Mouse (Mus musculus) C2C12 (cell line): ENCODE data around the gene Sept1. TPM values are rescaled to one million over a fixed set of nuclear protein-coding genes. Genes with fewer than 3 reads are reported as not detected.
A peak's percentile ranks its signal among the peaks of the same experiment; 100 is the strongest.

Source experiments
- H3K27me3 ChIP-seq: one replicate; pipeline ENCODE4 v1.6.1; 2011; ENCODE audit not compliant: control insufficient read depth, insufficient read depth, insufficient read length
- H3K36me3 ChIP-seq: one replicate; pipeline ENCODE4 v1.6.1; 2011; ENCODE audit not compliant: control insufficient read depth, insufficient read depth
- H3K4me3 ChIP-seq: one replicate; pipeline ENCODE4 v1.5.1; 2011; ENCODE audit warnings: mild to moderate bottlenecking, control low read depth; ENCODE audit not compliant: poor library complexity, insufficient read depth, severe bottlenecking
- H3K79me2 ChIP-seq: one replicate; pipeline ENCODE4 v1.6.1; 2011; ENCODE audit not compliant: control insufficient read depth, insufficient read depth
- H3K79me3 ChIP-seq: one replicate; pipeline ENCODE4 v1.6.1; 2011; ENCODE audit warnings: low read depth, control low read depth
- H3ac ChIP-seq: one replicate; pipeline ENCODE3; 2011; ENCODE audit warnings: low read depth; ENCODE audit not compliant: control insufficient read depth, insufficient read length
- CEBPB ChIP-seq: IDR thresholded peaks from one replicate; pipeline ENCODE4 v1.6.1; 2011; ENCODE audit warnings: low read depth, mild to moderate bottlenecking, control low read depth, moderate library complexity
- CTCF ChIP-seq: IDR thresholded peaks from one replicate; pipeline ENCODE4 v1.5.1; 2011; ENCODE audit not compliant: control insufficient read depth, insufficient read depth, insufficient read length
- FOSL1 ChIP-seq: IDR thresholded peaks from one replicate; pipeline ENCODE4 v1.8.0; 2011; ENCODE audit warnings: mild to moderate bottlenecking, low read length; ENCODE audit not compliant: poor library complexity, insufficient read depth, severe bottlenecking
- MAX ChIP-seq: IDR thresholded peaks from one replicate; pipeline ENCODE4 v1.6.1; 2011; ENCODE audit warnings: mild to moderate bottlenecking, control low read depth
- MYOD1 ChIP-seq: IDR thresholded peaks from one replicate; pipeline ENCODE4 v1.6.1; 2011; ENCODE audit warnings: low read depth; ENCODE audit not compliant: control insufficient read depth, insufficient read length
- MYOG ChIP-seq: IDR thresholded peaks from one replicate; pipeline ENCODE4 v1.6.1; 2011; ENCODE audit not compliant: control insufficient read depth, insufficient read length; ENCODE audit errors: extremely low read depth
- USF1 ChIP-seq: IDR thresholded peaks from one replicate; pipeline ENCODE4 v1.6.1; 2011; ENCODE audit warnings: low read depth, mild to moderate bottlenecking, control low read depth, moderate library complexity
- polyA plus RNA-seq: library from polyadenylated mRNA; unstranded; fragments of >200 nt; fragmentation: generic; extraction: Trizol; gene quantifications from one replicate; pipeline ENCODE4 v1.2.1, GENCODE M21; 2012; ENCODE audit warnings: missing spikeins

Sept1 gene
- polyA plus RNA-seq, 1 experiment = 1.7 TPM

DNA sequence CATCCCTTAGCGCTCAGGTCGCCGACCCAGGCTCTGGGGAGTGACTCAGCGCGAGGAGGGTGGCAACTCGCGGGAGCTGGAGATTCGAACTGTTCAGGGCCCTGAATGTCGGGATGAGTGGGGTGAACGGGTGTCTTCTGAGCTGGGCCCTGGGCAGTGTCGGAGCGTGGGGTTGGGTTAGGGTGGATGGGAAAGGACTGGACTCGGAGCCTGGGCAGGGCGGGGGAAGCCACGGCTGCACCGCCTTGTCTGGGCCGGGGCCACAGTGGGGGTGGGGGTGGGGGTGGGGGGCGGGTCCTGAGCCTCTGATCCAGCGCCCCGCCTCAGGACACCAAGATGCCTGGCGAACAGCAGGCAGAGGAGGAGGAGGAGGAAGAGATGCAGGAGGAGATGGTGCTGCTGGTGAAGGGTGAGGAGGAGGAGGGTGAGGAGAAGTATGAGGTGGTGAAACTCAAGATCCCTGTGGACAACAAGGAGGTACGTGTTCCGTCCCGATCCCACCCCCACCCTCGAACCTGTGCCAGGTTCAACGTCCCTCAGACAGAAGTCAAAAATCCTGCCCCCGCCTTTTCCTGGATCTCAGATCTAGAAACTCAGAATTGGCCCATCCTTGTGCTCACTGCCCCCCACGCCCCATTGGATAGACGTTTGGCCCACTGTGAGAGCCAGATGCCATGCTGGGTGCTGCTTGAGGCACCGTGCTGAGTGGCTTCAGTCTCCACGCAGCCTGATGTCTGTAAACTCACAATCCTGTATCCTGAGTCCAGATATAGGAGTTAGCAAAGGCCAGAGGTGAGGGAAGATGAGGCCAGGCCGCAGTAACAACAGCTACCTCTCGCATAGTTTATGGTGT is 12.0 kb upstream of the Sept1 start:
- TF ChIP-seq MAX (no peak), CEBPB (no peak), MYOD1 (no peak), MYOG (no peak), USF1 (no peak), CTCF (no peak)
- Histone ChIP-seq H3K79me3 (peaks cover 16% of the 10 kb centered on the region), H3K4me3 (peak overlapping the region; percentile 52), H3K27me3 (no peaks in the 10 kb centered on the region), H3K79me2 (peaks cover 19% of the 10 kb centered on the region), H3ac (peak overlapping the region; percentile 88), H3K36me3 (peaks cover 6% of the 10 kb centered on the region)

DNA sequence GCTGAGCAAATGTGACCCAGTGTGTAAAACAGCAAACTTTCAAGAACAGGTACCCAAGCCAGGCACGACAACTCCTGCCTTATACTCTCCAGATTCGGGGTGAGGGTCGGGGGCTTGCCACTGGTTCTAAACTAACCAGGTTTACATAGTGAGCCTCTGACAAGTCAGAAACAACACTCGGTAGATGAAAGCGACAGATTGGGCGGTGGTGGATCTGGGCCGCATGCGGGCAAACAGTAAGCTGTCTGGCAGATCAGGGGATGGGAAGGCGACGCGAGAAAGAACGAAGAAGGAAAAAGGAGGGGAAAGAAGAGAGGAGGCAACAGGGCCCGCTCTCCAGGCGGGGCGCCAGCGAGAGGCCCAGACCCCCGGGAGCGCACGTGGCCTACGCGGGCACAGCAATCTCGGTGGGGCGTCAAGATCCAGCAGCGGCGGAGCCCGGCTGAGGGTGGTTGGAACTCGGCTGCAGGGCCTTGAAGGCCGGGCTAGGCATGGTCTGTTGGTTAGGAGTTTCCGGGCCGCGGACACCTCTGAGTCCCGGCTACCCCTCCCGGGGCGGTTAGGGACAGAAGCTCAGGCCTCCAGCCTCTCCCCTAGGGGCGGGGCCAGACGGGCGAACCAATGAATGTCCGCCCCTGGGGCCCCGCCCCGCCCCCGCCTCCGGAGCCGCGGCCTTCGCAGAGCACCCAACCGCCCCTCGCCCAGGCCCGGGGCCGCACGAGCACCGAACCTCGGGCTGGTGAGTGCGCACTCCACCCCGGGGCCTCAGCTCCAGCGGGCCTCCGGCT is 11.1 kb upstream of the Sept1 start, which contains the start of gene Zfp771:
TSS of gene Zfp771 (plus strand) at position 405 of the 788 bp plus-strand sequence.
- Histone ChIP-seq H3K27me3 (no peaks in the 10 kb centered on the region), H3K79me2 (peaks cover 19% of the 10 kb centered on the region), H3K36me3 (peaks cover 6% of the 10 kb centered on the region), H3ac (peak within 1 kb of the TSS; percentile 88), H3K4me3 (peak within 1 kb of the TSS; percentile 52), H3K79me3 (peaks cover 16% of the 10 kb centered on the region)
- peak; percentile 86 for TF ChIP-seq MAX
- TF ChIP-seq CEBPB = no peak

DNA sequence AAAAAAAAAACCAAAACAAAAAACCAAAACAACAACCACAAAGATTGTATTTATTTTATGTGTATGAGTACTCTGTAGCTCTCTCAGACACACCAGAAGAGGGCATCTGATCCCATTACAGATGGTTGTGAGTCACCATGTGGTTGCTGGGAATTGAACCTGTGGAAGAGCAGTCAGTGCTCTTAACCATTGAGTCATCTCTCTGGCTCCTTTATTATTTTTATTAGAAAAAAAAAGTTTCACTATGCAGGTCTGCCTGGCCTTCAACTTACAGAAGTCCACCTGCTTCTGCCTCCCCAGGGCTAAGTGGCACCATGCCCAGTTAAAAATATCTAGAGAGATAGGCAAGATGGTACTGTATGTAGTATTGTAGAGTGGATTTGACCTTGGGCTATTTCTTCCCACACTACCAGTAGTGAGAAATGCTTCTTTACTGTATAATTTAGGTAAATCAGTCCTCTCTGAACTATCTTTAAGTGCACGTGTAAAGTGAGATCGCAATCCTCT is 10.5 kb upstream of the Sept1 start:
- Histone ChIP-seq H3ac (no peak overlapping the region), H3K36me3 (peaks cover 8% of the 10 kb centered on the region), H3K79me3 (peaks cover 16% of the 10 kb centered on the region), H3K79me2 (peaks cover 19% of the 10 kb centered on the region), H3K4me3 (no peak overlapping the region), H3K27me3 (no peaks in the 10 kb centered on the region)
- TF ChIP-seq MYOG (no peak), MAX (no peak), CTCF (no peak), FOSL1 (no peak), USF1 (no peak), MYOD1 (no peak), CEBPB (no peak)

- H3K79me3 ChIP-seq = peaks cover 43% of the 10 kb centered on the region
- H3K36me3 ChIP-seq = peaks cover 45% of the 10 kb centered on the region
- peaks cover 64% of the 10 kb centered on the region for H3K79me2 ChIP-seq
- TF ChIP-seq MYOG (no peak), FOSL1 (no peak), CTCF (no peak), MYOD1 (no peak), USF1 (no peak), MAX (no peak), CEBPB (no peak)
- no peak overlapping the region for H3K4me3 ChIP-seq
- H3ac ChIP-seq = no peak overlapping the region
- no peaks in the 10 kb centered on the region for H3K27me3 ChIP-seq
These were observed 1.8 kb upstream of the Sept1 start for GRCm38 (mm10) chr7:127234777-127235176.

DNA sequence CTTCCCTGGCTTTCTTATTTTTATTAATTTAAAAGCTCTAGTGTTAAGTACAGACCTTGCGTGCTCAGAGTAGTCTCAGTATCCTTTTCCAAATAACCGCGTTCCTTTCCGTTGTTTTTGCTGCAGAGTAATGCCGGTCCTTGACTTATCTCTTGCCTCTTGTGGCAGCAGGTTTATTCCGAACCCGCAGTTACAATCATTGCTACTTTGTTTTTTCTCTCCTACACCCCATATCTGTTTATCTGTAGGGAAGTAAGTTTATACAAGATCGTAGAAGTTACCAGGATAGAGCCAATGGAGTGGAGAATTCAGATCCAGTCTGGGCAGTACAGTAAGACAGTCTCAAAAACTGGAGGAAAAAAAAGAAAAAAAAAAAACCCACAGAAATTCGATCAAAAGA is 835 bp upstream of the Sept1 start:
- peak overlapping the region; percentile 47 for H3ac ChIP-seq
- H3K79me3 ChIP-seq = peaks cover 43% of the 10 kb centered on the region
- H3K36me3 ChIP-seq = peaks cover 45% of the 10 kb centered on the region
- H3K27me3 ChIP-seq = no peaks in the 10 kb centered on the region
- no peak for TF ChIP-seq MYOG
- no peak for TF ChIP-seq CTCF
- no peak for TF ChIP-seq FOSL1
- no peak for TF ChIP-seq MAX
- TF ChIP-seq USF1 = no peak
- no peak for TF ChIP-seq MYOD1
- peaks cover 64% of the 10 kb centered on the region for H3K79me2 ChIP-seq
- H3K4me3 ChIP-seq = peak overlapping the region; percentile 80
